Mouse (Mus musculus) hindbrain, embryonic 10.5 days (tissue): ENCODE measurements at regions not wholly inside any gene's neighbourhood (a gene's known extent, or its start where the extent isn't known, plus 50 kb on each side); places are given as distances from the start of the nearest gene placed in this dataset.

Experiments used
- DNase-seq: peaks from one replicate; pipeline ENCODE4 v3.0.0-alpha.2; 2017; ENCODE audit warnings: low spot score
- H3K27ac ChIP-seq: fragments of 300-500 bp; sonication (generic); 2 replicates; pipeline ENCODE4 v1.5.1; 2016; ENCODE audit warnings: mild to moderate bottlenecking, moderate library complexity
- H3K27me3 ChIP-seq: fragments of 300-500 bp; sonication (generic); 2 replicates; pipeline ENCODE4 v1.6.1; 2016; ENCODE audit warnings: mild to moderate bottlenecking; ENCODE audit not compliant: poor library complexity, insufficient read depth, severe bottlenecking
- H3K36me3 ChIP-seq: fragments of 300-500 bp; sonication (generic); 2 replicates; pipeline ENCODE4 v1.6.1; 2016; ENCODE audit warnings: mild to moderate bottlenecking, moderate library complexity
- H3K4me1 ChIP-seq: fragments of 300-500 bp; sonication (generic); replicated peaks from 2 replicates; pipeline ENCODE4 v1.6.1; 2016; ENCODE audit warnings: mild to moderate bottlenecking
- H3K4me3 ChIP-seq: fragments of 300-500 bp; sonication (generic); 2 replicates; pipeline ENCODE4 v1.5.1; 2016; ENCODE audit warnings: mild to moderate bottlenecking, moderate library complexity
- H3K9me3 ChIP-seq: fragments of 300-500 bp; sonication (generic); 2 replicates; pipeline ENCODE4 v1.6.1; 2016; ENCODE audit warnings: mild to moderate bottlenecking, moderate library complexity
- WGBS: fragments of 180-500 bp; shearing (Covaris S2); methylation state at CpG from one replicate; pipeline ENCODE4 v1.1.7; 2016; 5-methylcytosine and 5-hydroxymethylcytosine counted together

DNA sequence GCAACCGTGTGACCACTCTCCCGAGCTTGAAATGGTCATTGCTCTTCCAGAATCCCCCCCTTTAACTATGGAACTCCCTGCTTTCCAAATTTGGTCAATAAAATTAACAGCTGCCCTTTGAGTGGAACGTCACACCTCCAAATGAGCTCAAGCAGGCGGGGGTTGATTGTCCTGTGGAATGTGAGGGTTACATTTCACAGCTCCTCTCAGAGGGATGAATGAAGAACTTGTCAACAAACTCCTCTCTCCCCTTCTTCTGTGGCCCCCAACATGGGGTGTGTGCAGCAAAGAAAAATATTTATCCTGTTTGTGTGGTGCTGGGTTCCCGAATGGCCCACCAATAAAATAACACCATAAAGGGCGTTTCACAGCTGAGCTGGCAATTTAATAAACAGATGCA, 344.8 kb upstream of the Sall1 start:
- no peak overlapping the region for H3K4me3 ChIP-seq
- no peaks in the 10 kb centered on the region for H3K36me3 ChIP-seq
- peak overlapping the region; percentile 75 for H3K27ac ChIP-seq
- peaks cover 63% of the 10 kb centered on the region for H3K4me1 ChIP-seq
- no peaks in the 10 kb centered on the region for H3K9me3 ChIP-seq
- 23% methylated on average over 6 of the region's 6 CpGs for whole genome bisulfite sequencing
- no peaks in the 10 kb centered on the region for H3K27me3 ChIP-seq
- no peak for DNase-seq

DNA sequence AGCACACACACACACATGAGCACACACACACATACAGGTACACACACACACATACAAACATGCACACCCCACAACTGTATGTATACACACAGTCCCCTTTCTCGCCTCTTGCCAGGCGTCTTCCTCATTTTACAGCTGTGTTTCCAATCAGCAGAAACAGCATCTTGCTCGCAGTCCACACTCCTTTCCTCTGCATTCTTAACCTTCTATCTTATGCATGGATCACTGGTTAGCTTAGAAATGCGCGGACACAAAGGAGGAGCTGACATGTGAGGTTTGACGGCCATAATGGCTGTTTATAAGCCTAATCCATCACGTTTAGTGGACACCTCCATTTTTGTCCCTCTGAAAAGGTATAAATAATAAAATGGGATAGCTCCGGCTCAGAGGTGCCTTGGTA, 343.3 kb upstream of the Sall1 start:
- 18% methylated on average over 8 of the region's 8 CpGs for WGBS
- Histone ChIP-seq H3K4me1 (peaks cover 77% of the 10 kb centered on the region), H3K27me3 (no peaks in the 10 kb centered on the region), H3K36me3 (no peaks in the 10 kb centered on the region), H3K4me3 (peak overlapping the region; percentile 27), H3K27ac (peak overlapping the region; percentile 75), H3K9me3 (no peaks in the 10 kb centered on the region)
- DNase-seq, result peak; percentile 43

DNA sequence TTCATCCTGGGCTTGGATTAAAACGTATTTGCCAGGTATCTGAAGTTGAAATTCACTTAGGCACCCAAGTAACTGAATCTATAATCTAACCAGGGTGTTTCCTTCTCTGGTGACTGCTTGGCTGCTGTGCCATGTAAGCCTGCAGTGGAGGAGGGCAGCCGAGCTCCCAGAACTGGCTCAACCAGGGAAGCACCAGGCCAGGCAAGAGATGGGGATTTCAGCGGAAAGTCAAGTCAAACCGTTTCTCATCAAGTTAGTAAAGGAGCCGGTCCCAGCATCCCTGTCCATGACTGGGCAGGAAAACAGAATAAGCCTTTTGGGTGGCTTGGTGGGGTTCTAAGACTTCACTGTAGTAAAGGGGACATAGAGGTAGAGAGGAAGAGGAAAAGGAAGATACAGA, 341.1 kb upstream of the Sall1 start:
- Histone ChIP-seq H3K36me3 (no peaks in the 10 kb centered on the region), H3K9me3 (no peaks in the 10 kb centered on the region), H3K4me3 (no peak overlapping the region), H3K4me1 (peaks cover 84% of the 10 kb centered on the region), H3K27ac (peak overlapping the region; percentile 75), H3K27me3 (no peaks in the 10 kb centered on the region)
- 79% methylated on average over 5 of the region's 5 CpGs for WGBS
- DNase-seq, result no peak

DNA sequence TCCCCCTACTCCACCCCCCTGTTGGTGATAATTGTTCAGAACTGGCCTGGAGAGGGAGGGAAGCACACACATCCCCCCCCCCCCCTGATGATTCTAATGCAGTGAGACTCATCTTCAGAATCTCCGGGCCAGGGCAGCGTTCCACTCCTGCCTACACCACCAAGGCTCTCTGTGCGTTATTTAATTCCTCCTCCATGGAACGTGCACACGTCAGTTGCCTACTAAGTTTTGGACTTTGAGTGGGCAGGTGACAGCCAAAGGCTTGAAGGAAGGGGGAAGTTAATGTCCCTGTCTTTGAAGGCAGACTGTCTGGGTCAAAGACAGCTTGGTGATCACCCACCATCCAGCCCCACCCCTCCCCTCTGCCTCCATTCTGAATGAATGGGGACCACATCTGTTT, 339.8 kb upstream of the Sall1 start:
- peak overlapping the region; percentile 63 for H3K27ac ChIP-seq

DNA sequence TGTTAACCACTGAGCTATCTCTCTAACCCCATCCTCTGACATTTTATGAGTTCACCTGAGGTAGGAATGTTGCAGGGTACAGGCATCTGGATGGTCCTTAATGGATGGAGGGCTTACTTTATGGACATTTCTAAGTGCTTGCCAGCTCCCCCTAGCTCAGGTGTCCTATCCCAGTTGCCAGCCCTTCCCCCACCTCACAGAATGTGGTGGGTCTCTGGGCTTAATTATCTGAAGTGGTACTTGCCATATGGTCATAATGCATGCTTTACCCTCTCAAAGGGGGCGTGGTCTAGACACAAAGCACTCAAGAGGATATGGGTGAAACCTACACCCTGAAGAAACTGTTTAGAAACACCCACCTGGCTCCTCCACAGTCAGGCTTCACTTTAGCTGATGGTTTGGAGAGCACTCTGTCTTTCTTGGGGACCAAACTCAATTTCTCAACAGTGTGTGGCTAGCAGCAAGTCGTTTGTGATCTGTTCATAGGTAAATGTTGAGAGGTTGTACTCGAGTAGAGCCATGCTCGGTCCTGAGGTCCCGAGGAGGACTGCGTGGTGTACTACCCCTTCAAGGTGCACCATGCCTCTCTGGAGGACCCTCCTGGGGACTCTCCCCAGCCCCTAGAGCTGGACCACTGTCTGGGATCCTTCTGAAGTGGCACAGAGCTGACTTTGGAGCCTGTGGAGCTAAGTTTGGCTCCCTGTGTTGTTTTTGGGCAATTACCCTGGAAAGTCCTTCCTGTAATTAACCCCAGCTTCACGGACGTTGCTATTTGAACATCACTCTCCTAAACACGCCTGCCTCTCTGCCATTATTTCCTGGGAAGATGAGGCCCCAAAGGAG, 338.8 kb upstream of the Sall1 start:
- Histone ChIP-seq H3K36me3 (no peaks in the 10 kb centered on the region), H3K4me1 (peaks cover 61% of the 10 kb centered on the region), H3K9me3 (no peaks in the 10 kb centered on the region), H3K27me3 (no peaks in the 10 kb centered on the region), H3K4me3 (no peak overlapping the region), H3K27ac (peak overlapping the region; percentile 63)
- 57% methylated on average over 9 of the region's 9 CpGs for WGBS
- no peak for DNase-seq

More for the DNA sequence above, 339.8 kb upstream of the Sall1 start:
- Histone ChIP-seq H3K36me3 (no peaks in the 10 kb centered on the region), H3K4me3 (no peak overlapping the region), H3K27me3 (no peaks in the 10 kb centered on the region), H3K4me1 (peaks cover 71% of the 10 kb centered on the region), H3K9me3 (no peaks in the 10 kb centered on the region)
- 57% methylated on average over 5 of the region's 5 CpGs for WGBS
- DNase-seq, result no peak

DNA sequence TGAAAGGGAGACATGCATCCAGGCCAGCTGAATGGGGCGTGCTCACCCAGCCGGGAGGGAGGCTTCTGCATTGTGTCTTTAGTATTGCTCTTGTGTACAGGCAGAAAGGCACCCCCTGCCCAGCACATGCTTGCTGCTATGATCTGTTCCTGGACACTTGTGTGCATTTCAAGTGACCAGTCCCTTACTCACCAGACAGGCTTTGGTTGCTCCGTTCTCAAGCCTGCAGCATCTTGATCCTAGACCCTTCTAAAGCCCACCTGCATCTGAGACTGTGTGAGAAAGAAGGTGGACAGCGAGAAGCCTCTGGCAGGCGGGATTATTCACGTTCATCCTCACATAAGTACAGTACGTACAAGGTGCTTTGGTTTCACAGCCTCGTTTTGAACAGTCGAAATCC, 336.5 kb upstream of the Sall1 start:
- DNase-seq, result no peak
- Histone ChIP-seq H3K27me3 (no peaks in the 10 kb centered on the region), H3K4me1 (peaks cover 38% of the 10 kb centered on the region), H3K36me3 (no peaks in the 10 kb centered on the region), H3K9me3 (no peaks in the 10 kb centered on the region), H3K4me3 (no peak overlapping the region), H3K27ac (no peak overlapping the region)
- WGBS, result 79% methylated on average over 9 of the region's 9 CpGs

DNA sequence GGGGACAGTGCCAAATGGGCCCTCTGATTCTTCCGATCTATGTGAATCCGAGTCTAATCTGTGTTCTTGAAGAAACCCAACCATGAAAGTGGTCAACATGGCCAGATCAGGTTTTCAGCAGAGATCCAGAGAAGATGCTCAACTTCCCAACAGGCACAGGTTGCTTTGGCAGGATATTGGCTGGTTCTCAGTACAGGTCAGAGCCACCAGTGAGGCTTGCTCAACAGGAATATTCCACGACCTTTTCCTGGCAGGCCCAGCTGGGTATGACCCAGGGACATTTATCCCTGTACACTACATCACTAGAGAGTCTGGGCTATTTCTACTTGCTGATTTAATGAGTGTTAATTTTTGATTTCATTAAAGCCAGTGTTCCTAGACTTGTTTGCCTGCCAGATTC, 328.8 kb upstream of the Sall1 start:
- no peak overlapping the region for H3K27ac ChIP-seq
- peaks cover 17% of the 10 kb centered on the region for H3K4me1 ChIP-seq
- no peak overlapping the region for H3K4me3 ChIP-seq
- 93% methylated on average over 3 of the region's 3 CpGs for WGBS
- DNase-seq, result no peak
- H3K36me3 ChIP-seq, result no peaks in the 10 kb centered on the region
- no peaks in the 10 kb centered on the region for H3K27me3 ChIP-seq
- H3K9me3 ChIP-seq, result no peaks in the 10 kb centered on the region

DNA sequence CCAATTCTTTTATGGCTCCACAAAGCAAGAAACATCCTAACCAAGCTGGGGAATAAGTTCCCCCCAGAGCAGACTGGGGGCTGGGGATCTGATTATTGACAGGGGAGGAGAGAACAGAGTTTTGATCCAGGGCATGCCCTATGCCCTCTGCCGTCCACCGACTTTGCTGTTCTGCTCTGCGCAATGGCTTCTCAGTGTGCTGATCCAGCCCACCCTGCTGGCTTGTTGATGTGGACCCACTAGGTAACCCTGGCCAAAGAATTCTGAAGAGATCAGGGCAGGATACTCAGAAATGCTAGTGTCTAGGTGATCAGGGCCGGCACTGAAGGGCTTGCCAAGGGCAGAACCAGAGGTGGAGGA, 327.8 kb upstream of the Sall1 start:
- Histone ChIP-seq H3K27me3 (no peaks in the 10 kb centered on the region), H3K9me3 (no peaks in the 10 kb centered on the region), H3K4me3 (no peak overlapping the region), H3K36me3 (no peaks in the 10 kb centered on the region), H3K4me1 (peaks cover 17% of the 10 kb centered on the region), H3K27ac (peak overlapping the region; percentile 12; the same call in 1 of the 2 replicates)
- 26% methylated on average over 4 of the region's 4 CpGs for WGBS
- DNase-seq, result no peak

DNA sequence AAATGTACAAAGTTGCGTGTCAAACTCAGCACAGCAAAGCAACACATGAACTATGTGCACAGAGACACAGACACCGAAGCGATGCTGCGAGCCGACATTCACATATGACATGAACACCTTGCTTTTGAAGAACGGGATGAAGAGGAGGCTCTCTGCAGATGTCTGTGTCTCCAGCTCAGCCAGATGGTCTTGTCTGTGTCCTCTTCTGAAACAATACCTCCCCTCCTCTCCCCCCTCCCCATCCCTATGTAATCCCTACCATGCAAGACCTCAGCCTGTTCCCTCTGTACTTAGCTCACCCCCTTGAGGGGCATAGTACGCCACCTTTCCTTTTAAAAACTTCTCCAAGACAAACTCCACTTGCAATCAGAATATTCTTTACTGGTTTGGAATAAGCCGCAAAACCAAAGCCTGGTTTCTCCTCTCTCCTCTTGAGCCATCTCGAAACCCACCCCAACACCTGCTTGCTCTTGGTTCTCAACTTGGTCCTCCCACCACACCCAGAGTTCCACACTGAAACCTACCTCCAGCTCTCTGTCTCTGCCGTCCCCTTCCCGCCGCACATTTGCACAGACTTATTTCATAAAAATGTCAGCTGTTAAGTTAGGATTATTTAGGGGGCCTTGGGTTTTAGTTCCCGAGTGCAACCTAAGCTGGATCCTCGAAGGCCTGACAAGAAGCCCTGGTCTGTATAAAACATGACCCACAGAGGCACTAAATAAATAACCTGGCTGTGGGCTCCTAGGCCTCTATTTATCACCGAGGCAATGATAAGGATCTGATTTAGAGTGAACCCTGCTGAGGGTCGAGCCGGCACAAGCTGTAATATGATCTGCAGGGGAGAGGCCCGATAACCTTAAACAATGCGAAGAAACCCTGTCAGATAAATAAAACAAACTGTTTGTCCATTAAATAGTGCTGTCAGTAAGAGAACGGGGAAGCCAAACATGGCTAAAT, 327.1 kb upstream of the Sall1 start:
- no peak for DNase-seq

DNA sequence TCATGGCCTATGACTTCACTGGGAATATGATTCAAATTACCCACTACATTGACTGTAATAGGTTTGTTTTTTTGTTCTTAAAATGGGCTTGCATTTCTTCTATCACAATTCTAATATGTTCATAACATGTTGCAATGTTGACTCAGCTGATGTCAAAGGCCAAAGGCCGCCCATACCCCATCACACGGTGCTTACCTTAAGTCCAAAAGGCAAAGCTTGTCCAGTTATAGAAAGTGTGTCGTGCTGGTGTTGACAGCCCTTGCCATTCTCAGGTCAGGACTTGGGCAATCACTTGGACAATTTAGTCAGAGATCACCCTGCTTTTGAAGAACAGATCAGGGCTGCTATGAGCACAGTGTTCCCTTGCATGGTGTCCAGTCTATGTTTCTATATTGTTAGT, 321.5 kb upstream of the Sall1 start:
- Histone ChIP-seq H3K27ac (no peak overlapping the region), H3K27me3 (no peaks in the 10 kb centered on the region), H3K36me3 (no peaks in the 10 kb centered on the region), H3K9me3 (no peaks in the 10 kb centered on the region), H3K4me1 (0 out of 2 replicates have a peak, but pooled peaks cover 3% of the 10 kb centered on the region), H3K4me3 (no peak overlapping the region)
- 90% methylated on average over 3 of the region's 3 CpGs for WGBS
- no peak for DNase-seq

More for the DNA sequence above, 327.1 kb upstream of the Sall1 start:
- H3K27me3 ChIP-seq, result no peaks in the 10 kb centered on the region
- H3K4me3 ChIP-seq, result no peak overlapping the region
- H3K27ac ChIP-seq, result peak overlapping the region; percentile 12; the same call in 1 of the 2 replicates
- peaks cover 17% of the 10 kb centered on the region for H3K4me1 ChIP-seq
- no peaks in the 10 kb centered on the region for H3K36me3 ChIP-seq
- 59% methylated on average over 20 of the region's 20 CpGs for WGBS
- no peaks in the 10 kb centered on the region for H3K9me3 ChIP-seq

DNA sequence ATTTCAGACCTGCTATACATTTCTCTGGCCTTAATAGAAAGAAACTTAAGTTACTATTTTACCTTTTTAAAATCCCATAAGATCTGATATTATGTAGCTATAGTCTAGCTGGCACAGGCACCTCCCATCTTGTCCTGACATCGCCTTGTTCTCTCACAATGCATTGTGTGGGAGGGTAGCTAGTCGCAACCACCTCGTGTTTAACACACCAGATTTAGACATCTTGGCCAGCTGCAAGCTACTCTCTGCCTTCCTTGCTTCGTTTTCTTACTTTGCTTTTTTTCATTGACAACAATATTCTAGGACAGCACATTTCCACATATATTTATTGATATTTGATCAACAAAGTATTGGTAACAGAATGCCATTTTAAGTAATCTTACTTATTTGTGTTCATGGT, 314.4 kb upstream of the Sall1 start:
- Histone ChIP-seq H3K4me3 (no peak overlapping the region), H3K27me3 (no peaks in the 10 kb centered on the region), H3K9me3 (no peaks in the 10 kb centered on the region), H3K4me1 (no peaks in the 10 kb centered on the region), H3K36me3 (no peaks in the 10 kb centered on the region), H3K27ac (no peak overlapping the region)
- whole genome bisulfite sequencing, result 73% methylated on average over 4 of the region's 4 CpGs
- no peak for DNase-seq

DNA sequence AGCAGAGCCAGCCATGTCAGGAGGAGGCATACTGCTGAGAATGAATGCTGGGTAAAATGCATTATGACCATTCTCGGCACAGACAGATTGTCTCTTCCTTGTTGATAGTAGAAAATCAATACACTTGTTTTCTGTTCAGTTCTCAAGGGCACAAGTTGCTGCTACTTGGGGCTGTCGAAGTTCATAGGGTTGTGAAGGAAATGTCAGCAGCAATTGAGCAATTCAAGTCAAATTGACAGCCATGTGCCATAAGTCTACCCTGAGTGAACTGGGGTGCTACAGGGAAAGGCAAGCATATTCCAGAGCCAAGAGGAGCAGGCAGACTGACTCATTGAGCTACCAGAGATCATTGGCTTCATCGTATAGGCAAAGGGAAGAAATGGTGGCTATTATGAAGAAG, 301.6 kb upstream of the Sall1 start:
- Histone ChIP-seq H3K4me3 (no peak overlapping the region), H3K4me1 (peaks cover 3% of the 10 kb centered on the region; the same call in 1 of the 2 replicates), H3K27ac (no peak overlapping the region), H3K36me3 (no peaks in the 10 kb centered on the region), H3K9me3 (0 out of 2 replicates have a peak, but pooled peaks cover 3% of the 10 kb centered on the region), H3K27me3 (no peaks in the 10 kb centered on the region)
- no peak for DNase-seq
- 88% methylated on average over 3 of the region's 3 CpGs for WGBS

DNA sequence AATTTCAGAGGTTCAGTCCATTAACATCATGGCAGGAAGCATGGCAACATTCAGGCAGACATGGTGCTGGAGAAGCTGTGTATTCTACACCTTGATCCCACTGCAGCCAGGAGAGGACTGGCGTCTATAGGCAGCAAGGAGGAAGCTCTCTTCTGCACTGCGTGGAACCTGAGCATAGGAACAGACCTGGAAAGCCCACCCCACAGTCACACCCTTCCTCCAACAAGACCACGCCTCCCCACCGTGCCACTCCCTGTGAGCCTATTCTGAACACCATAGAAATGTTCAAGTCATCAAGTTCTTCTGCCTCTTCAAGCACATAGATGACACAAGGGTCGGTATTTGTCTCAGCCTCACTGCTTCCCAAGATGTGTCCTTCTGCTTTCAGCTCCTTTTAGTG, 297.7 kb upstream of the Sall1 start:
- DNase-seq, result no peak
- peaks cover 3% of the 10 kb centered on the region; the same call in 1 of the 2 replicates for H3K4me1 ChIP-seq
- WGBS, result 87% methylated on average over 5 of the region's 5 CpGs
- H3K4me3 ChIP-seq, result no peak overlapping the region
- no peaks in the 10 kb centered on the region for H3K36me3 ChIP-seq
- no peaks in the 10 kb centered on the region for H3K27me3 ChIP-seq
- no peak overlapping the region for H3K27ac ChIP-seq
- 0 out of 2 replicates have a peak, but pooled peaks cover 3% of the 10 kb centered on the region for H3K9me3 ChIP-seq
